Mouse (Mus musculus): ENCODE results near the gene Slc46a3.
A peak's percentile ranks its signal among the peaks of the same experiment; 100 is the strongest.

DNA sequence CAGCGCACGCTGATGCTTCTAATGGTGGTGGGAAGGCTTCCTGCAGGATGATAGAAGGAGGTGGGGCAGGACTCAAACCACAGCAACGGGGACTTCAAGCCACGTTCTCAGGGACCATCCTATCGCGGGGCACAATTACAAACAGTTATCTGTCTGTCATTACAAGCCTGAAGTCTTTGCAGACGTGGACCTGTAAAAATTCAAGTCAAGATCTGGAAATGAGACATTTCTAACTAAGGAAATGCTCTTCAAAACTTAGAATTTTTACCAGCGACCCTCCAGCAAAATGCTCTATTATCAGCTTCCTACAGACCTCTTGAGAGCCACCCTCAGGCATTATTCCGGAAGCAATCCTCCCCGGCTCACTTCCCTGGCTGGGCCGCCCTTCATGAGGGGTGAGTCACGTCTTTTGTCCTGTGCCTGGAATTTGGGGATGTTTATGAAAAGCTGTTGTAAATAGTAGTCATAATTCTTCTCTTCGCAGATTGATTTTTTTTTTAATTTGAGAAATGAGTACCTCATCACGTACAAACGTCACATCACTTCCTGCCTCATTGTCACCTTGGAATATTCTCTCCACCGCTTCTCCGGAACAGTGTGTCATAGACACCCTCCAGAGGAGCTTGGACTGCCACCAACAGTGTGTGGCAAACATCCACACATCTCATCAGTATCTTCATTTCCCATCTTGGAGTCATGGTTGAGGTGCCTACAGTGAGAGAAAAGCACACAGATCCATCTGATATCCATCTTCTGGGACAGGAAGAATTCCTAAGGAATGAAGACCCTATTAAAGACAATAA is 23.6 kb upstream of the Slc46a3 start:
- TF ChIP-seq GATA1 (IDR thresholded peaks at IDR 0.05; ENCODE audit: borderline replicate concordance, low read length) (peak; percentile 48; the same call in 1 of the 3 replicates), FLI1 (IDR thresholded peaks at IDR 0.05; ENCODE audit: low read length) (0 out of 2 replicates have a peak, but pooled peaks have one; percentile 48)

All from megakaryocyte, embryonic 14.5 days (primary cell).